Mouse (Mus musculus) G1E (cell line): ENCODE measurements around the gene Cbx5.

Source experiments
- CTCF ChIP-seq: IDR thresholded peaks from 2 replicates; pipeline ENCODE4 v1.5.1; 2012; ENCODE audit warnings: low read depth, low read length, inconsistent platforms, mixed read lengths
- GATA1 ChIP-seq: IDR thresholded peaks from 2 replicates; pipeline ENCODE4 v1.6.1; 2012; ENCODE audit warnings: borderline replicate concordance, low read length, inconsistent platforms, mixed read lengths
- POLR2AphosphoS5 ChIP-seq: IDR thresholded peaks from 2 replicates; pipeline ENCODE4 v1.6.1; 2012; ENCODE audit warnings: low read depth, low read length, inconsistent platforms; ENCODE audit not compliant: insufficient replicate concordance

- TF ChIP-seq CTCF (no peak), POLR2AphosphoS5 (no peak), GATA1 (no peak)
These were observed 55.7 kb downstream of the Cbx5 start for GRCm38 (mm10) chr15:103183651-103184610.
